Mouse (Mus musculus) liver, adult 2 months (tissue): ENCODE data around the gene Dgkg. TPM values are rescaled to one million over a fixed set of nuclear protein-coding genes. Genes with fewer than 3 reads are reported as not detected.

Experiments used
- DNase-seq: peaks from one replicate; pipeline ENCODE4 v3.0.0-alpha.2; 2011; ENCODE audit warnings: low read depth, low spot score; ENCODE audit errors: extremely low read depth
- H3K27ac ChIP-seq: fragments of 200-500 bp; replicated peaks from 2 replicates; pipeline ENCODE4 v1.5.1; 2012; ENCODE audit warnings: low read depth, mild to moderate bottlenecking, control low read depth, inconsistent platforms, low read length; ENCODE audit not compliant: insufficient read depth
- H3K27me3 ChIP-seq: fragments of 200-500 bp; 2 replicates; pipeline ENCODE4 v1.6.1; 2012; ENCODE audit warnings: mild to moderate bottlenecking, moderate library complexity, low read length, inconsistent platforms; ENCODE audit not compliant: control insufficient read depth, insufficient read depth
- H3K36me3 ChIP-seq: fragments of 200-500 bp; 2 replicates; pipeline ENCODE4 v1.6.1; 2012; ENCODE audit warnings: low read length, inconsistent platforms; ENCODE audit not compliant: control insufficient read depth, insufficient read depth
- H3K4me1 ChIP-seq: fragments of 200-500 bp; 2 replicates; pipeline ENCODE4 v1.6.1; 2011; ENCODE audit warnings: low read length; ENCODE audit not compliant: control insufficient read depth, insufficient read depth
- H3K4me3 ChIP-seq: fragments of 200-500 bp; 2 replicates; pipeline ENCODE4 v1.5.1; 2011; ENCODE audit warnings: low read depth, mild to moderate bottlenecking, control low read depth, low read length, moderate library complexity; ENCODE audit not compliant: insufficient read depth
- H3K79me2 ChIP-seq: fragments of 200-500 bp; 2 replicates; pipeline ENCODE4 v1.6.1; 2012; ENCODE audit warnings: inconsistent platforms, mild to moderate bottlenecking, low read length, moderate library complexity; ENCODE audit not compliant: control insufficient read depth, insufficient read depth
- H3K9ac ChIP-seq: fragments of 200-500 bp; 2 replicates; pipeline ENCODE4 v1.6.1; 2012; ENCODE audit warnings: low read depth, mild to moderate bottlenecking, control low read depth, inconsistent platforms, low read length
- CTCF ChIP-seq: fragments of 200-500 bp; IDR thresholded peaks from 2 replicates; pipeline ENCODE4 v1.5.1; 2011; ENCODE audit warnings: low read depth, low read length, control low read depth
- POLR2A ChIP-seq: fragments of 200-500 bp; IDR thresholded peaks from 2 replicates; pipeline ENCODE4 v1.6.1; 2011; ENCODE audit warnings: low read length, control low read depth; ENCODE audit not compliant: insufficient read depth; ENCODE audit errors: extremely low read depth
- WGBS: fragments of 180-500 bp; shearing (Covaris S2); methylation state at CpG from one replicate; pipeline ENCODE4 v1.1.7; 2018; 5-methylcytosine and 5-hydroxymethylcytosine counted together
- polyA plus RNA-seq: library from polyadenylated mRNA; depleted of rRNA; stranded (reverse); fragments of >200 nt; gene quantifications from 2 replicates; pipeline ENCODE4 v1.2.3, GENCODE M21; 2012
- total RNA-seq: library from RNA; depleted of rRNA; stranded (reverse); fragments of >200 nt; gene quantifications from 2 replicates; pipeline ENCODE4 v1.2.3, GENCODE M21; 2014

The Dgkg gene
- total and polyA plus RNA-seq, 2 experiments: under 0.01 to 0.02 TPM

DNA sequence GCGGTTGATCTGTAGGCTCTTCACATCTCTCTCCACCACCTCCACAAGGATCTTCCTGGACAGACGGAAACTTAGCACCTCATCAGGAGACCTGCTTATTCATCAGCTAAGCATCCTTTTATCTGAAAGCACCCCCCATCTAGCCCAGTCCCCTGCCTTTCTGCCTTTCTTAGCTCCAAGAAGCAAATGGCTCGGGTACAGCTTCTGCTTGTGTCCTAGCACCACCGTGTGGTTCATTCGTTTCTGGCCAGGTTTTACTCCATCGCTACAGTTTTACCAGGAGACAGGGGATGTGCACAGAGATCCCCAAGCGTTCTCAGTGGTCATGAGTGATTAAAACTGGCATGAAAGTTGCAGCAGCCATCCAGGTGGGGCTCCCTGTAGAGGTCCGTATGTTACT lies 79.4 kb downstream of the Dgkg start:
- Histone ChIP-seq H3K4me1 (no peaks in the 10 kb centered on the region), H3K27ac (no peak overlapping the region), H3K36me3 (no peaks in the 10 kb centered on the region), H3K4me3 (no peak overlapping the region), H3K9ac (no peak overlapping the region), H3K79me2 (no peaks in the 10 kb centered on the region), H3K27me3 (no peaks in the 10 kb centered on the region)
- 46% methylated on average over 8 of the region's 8 CpGs for WGBS
- no peak; the same call in 1 of the 2 replicates for TF ChIP-seq CTCF
- TF ChIP-seq POLR2A: no peak
- no peak for DNase-seq

DNA sequence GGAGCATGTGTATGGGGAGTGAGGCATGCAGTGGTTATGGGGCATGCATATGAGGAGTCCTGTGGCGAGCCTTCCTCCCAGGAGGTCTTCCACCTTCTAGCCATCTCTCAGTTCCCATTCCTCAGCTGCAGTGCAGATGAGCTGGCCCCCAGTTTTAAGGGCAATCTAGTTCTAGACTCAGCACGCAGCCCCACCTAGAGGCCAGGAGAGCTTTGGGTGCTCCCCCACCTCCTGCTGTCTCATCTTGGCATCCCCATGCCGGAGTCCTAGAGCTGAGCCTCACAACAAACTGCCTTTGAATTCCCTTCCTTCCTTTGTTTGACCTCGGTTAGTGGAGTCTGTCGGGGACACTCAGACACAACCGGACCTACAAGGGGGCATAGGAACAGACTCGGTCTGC lies 82.9 kb downstream of the Dgkg start:
- TF ChIP-seq CTCF: no peak
- TF ChIP-seq POLR2A: no peak
- WGBS: 60% methylated on average over 7 of the region's 7 CpGs

DNA sequence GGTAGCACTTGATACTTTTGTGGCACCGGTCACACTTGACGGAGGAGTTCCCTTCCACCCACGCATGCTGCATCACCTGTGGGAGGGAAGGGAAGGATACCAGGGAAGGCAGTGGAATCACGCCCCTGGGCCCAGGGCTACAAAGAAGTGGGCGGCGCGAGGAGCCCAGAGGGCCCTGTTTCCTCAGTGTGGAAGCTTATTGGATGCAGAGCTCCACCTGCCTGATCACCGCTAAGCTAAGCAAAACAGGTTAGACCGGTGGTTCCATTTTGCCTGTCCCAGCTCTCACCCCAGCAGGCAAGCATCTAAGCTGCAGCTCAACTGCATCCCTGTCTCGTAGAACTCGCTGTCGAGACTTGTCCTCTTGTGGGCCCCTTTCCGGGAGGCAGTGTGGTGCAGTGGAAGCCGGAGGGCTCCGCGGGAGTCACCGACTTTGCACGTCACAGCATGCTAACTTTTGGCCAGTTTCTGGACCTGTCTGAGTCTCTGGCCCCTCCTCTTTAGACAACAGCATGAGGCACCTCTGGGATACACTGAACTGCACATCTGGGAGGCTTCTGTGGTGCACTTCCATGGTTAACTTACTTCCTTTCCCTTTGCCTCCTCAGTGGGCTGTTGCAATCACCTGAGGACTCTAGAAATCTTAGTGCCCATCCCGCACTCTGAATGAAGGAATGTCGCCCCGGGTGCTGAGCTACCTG lies 84.2 kb downstream of the Dgkg start:
- Histone ChIP-seq H3K27me3 (no peaks in the 10 kb centered on the region), H3K79me2 (no peaks in the 10 kb centered on the region), H3K4me3 (no peak overlapping the region), H3K36me3 (no peaks in the 10 kb centered on the region), H3K27ac (no peak overlapping the region), H3K4me1 (no peaks in the 10 kb centered on the region), H3K9ac (no peak overlapping the region)
- no peak for DNase-seq
- 31% methylated on average over 21 of the region's 21 CpGs for WGBS
- TF ChIP-seq CTCF (no peak), POLR2A (no peak)

More for the DNA sequence above, 82.9 kb downstream of the Dgkg start:
- Histone ChIP-seq H3K9ac (no peak overlapping the region), H3K27me3 (no peaks in the 10 kb centered on the region), H3K36me3 (no peaks in the 10 kb centered on the region), H3K4me3 (no peak overlapping the region), H3K79me2 (no peaks in the 10 kb centered on the region), H3K4me1 (no peaks in the 10 kb centered on the region), H3K27ac (no peak overlapping the region)
- DNase-seq: no peak

DNA sequence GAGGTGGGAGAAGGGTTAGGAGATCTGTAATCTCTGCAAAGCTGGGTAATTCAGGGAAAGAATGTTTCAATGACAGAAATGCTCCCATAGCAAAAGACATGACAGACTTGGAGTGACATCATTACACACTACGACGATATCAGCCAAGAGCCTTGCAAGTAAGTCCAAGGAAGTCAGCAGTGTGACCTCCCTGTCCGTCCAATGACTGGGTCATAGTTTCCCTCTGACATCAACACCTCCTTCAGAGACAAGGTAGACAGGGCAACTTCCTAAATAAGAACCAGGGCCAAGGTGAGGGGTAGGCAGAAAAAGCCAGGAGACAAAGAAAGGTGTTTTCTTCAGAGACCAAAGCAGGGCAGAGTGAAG lies 92.1 kb downstream of the Dgkg start:
- Histone ChIP-seq H3K27ac (no peak overlapping the region), H3K4me1 (no peaks in the 10 kb centered on the region), H3K27me3 (no peaks in the 10 kb centered on the region), H3K36me3 (no peaks in the 10 kb centered on the region), H3K79me2 (no peaks in the 10 kb centered on the region), H3K4me3 (no peak overlapping the region), H3K9ac (no peak overlapping the region)
- TF ChIP-seq CTCF (no peak), POLR2A (no peak)
- DNase-seq: no peak
- WGBS: 55% methylated on average over 3 of the region's 3 CpGs

DNA sequence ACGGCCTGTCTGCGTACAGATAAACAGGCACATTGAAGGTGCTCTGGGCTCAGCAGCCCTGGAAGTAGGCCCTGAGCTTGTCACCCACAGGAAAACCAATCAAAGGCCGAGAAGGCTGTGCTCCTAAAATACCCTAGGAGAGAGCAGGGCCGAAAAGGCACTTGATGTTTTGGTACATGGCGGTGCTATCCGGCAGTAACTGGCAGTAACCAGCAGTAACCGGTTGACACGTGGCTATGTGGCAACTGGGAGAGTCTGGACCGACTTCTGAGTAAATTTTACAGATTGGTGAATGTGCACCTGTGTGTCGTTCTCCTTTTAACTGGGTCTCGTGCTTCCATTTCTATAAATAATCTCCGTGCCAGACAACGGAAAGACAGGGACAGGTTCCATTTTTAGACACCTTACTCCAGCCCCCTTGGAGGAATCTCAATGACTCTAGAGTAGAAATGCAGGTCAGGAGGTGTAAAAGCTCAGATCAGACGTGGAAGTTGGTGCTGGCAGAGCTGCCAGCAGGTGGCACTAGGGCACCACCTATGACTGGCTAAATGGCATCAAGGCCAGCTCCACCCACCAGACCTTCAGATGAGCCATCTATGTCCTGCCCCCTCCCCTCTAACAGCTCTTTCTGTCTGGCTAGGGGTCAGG lies 92.6 kb downstream of the Dgkg start:
- Histone ChIP-seq H3K27me3 (no peaks in the 10 kb centered on the region), H3K79me2 (no peaks in the 10 kb centered on the region), H3K4me3 (no peak overlapping the region), H3K27ac (no peak overlapping the region), H3K4me1 (no peaks in the 10 kb centered on the region), H3K9ac (no peak overlapping the region), H3K36me3 (no peaks in the 10 kb centered on the region)
- TF ChIP-seq CTCF (peak; percentile 98), POLR2A (no peak)
- DNase-seq: peak; percentile 41
- 57% methylated on average over 14 of the region's 14 CpGs for WGBS

DNA sequence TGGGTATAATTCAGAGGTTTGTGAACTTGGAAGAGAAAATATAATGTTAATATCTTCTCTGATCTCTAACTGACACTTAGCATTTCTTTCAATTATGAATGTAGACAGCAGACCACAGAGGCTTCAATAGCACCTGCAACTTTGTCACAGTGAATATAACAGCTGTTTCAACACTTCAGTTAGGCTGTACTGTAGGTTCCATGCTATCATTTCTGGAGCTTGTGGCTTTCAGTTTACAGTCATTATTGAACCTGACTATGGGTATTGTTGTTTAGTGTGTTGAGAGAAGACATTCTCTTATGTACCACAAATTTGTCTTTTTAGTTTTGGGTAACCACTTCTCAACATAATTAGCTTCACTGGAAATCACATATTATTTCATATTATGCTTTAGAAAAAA lies 93.4 kb downstream of the Dgkg start:
- Histone ChIP-seq H3K27ac (no peak overlapping the region), H3K9ac (no peak overlapping the region), H3K36me3 (no peaks in the 10 kb centered on the region), H3K4me1 (no peaks in the 10 kb centered on the region), H3K27me3 (no peaks in the 10 kb centered on the region), H3K4me3 (no peak overlapping the region), H3K79me2 (no peaks in the 10 kb centered on the region)
- TF ChIP-seq POLR2A: no peak
- TF ChIP-seq CTCF: no peak
- no peak for DNase-seq
